Mouse (Mus musculus) cerebellum, adult 9-11 months (tissue): ENCODE results near the gene Gna14.

Experiments used
- DNase-seq: peaks from one replicate; pipeline ENCODE4 v3.0.0; 2022

Gene Gna14

DNA sequence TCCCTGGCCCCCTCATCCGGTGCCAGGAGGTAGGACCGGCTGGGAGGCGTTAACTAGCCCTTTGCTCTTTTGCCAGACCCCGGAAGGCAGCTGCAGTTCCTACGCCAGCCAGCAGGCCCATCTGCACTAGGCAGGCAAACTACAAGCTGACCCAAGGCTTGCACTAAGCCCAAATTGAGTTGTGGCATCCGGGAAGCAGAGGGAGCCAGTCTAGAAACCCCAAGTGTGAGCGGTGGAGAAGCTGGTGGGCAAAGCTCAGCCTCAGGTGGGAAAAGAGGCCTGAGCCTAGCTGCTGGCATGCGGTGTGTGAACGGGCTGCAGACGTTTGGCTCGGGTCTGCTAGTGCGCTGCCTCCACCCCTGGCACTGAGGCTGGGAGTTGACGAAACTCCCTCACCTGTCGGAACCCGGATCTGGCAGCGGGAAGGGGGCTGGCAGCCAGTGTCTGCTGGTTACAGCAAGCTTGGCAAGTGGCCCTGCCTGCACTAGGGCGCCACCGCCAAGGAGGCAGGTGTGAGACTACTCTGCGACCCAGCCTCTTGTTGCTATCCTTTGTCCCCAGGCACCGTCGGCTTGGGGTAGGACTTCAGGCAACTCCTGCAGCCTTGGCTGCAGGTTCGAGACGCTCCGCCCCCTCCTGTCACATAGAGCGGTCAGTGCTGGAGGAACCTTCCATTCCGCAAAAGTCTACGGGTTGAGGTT, at the start of gene Gna14:
Gene Gna14, plus strand, starts transcription at position 232 of the 701 bp plus-strand sequence.
- DNase-seq, result peak; percentile 32

DNA sequence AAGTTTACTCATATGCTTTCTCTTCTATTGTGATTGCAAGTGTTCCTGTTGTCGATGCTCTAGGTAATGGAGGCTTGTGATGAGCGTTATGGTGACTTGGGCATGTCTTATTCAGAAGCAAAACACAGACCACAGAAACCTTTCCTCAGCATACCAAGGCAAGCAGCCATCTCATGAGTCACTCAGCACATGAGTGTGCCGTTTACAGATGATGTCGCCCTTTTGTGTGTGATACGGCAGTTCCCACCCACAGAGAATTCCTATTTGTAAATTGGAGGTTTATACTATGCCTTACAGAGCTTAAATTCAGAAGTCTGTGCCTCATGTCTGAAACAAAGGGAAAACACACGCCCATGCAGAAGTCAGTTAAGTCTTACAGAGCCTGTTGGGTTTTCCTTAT, 49.0 kb upstream of the Gna14 start:
- DNase-seq, result no peak

DNA sequence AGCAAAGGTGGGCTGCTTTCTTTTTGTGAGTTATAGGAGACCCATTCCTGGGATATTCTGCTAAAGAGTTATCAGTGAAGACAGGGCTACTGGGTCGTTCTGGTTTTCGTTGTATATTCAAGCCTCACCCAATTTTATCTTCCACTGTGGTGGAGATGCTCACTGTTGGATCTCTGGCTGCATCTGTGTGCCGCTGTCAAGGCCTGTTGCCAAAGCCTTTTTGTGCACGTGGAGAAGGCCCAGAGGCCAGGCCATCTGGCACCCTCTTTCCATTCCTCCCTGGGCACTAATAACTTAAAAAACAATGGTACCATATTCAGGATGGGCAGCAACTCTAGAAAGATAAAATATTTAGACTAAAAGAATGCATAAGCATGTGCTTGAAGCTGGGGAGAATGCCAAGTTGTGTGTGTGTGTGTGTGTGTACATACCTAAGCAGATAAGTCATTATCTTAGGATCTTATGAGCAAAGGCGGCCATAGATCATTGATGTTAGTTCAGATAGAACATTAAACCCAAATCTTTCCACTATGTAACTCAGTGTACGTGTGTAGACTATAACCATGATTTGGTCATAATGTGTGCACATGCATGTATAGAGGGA, 45.3 kb upstream of the Gna14 start:
- no peak for DNase-seq

DNA sequence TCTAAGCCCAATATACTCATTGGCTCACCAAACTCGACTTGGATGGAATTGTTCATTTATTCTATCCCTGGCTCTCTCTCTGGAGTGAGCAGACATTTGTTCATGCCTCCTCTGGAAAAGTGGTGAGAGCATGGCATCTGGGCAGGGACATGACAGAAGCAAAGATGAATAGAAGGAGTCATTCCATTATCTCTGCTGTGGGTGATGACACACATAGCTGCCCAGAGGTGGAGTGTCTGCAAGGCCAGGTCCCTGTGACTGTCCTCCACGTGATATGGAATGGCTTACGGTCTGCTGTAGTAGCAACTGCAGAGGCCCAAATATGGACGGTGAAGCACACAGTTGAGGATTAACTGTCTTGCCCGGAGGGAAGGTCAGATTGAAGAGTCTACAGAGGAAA, 41.2 kb upstream of the Gna14 start:
- no peak for DNase-seq

DNA sequence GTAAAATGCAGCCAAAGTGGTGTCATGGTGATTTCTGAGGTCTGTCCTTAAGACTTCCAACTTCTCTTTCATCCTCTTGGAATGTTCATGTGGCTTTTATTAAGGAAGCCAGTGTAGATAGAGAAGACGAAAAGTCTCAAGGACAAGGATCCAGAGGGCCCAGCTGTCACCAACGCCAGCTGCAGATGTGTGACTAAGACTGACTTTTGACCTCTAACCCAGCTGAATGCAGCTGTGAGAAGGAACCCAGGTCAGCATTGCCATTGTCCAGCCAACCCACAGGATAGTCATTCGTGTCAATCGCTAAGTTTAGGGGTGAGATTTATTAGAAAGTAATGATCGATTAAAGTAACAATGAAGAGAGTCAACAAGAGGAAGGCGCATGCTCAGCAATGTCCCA, 32.5 kb upstream of the Gna14 start:
- DNase-seq, result no peak

DNA sequence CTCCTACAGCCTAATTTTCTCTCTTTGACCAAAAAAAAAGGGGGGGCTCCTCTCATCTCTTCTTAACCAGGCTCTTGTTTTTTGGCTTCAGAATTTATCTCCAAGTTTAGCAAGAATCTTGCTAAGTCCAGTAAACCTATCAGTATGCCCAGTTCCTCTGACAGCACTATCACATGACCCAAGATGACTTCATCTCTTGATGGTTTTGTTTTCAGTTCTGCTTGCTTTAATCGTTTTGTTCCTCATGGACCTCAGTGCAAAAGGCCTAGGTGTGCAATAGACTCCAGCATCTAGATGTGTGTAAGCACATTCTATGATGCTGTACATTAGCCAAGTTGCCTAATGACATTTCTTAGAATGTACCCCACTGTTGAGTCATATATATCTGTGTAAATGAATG, 27.8 kb upstream of the Gna14 start:
- no peak for DNase-seq

DNA sequence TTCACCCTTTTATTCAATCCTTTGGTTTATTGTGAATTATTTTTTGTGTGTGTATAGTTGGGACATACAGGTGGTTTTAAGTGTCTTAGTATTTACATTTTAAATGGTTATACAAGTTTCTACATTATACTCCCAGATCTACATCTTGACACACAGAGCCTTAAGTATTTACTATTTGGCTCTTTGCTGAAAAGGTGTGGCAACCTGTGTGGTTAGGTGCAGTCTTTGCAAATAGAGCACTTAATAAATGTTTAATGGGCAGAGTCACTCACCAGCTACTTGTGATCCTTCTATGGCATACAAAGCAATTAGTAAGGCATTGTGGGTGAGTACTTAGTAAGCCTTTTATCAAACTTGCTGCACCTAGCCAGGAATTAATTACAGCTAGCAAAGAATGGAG, 24.3 kb upstream of the Gna14 start:
- no peak for DNase-seq

DNA sequence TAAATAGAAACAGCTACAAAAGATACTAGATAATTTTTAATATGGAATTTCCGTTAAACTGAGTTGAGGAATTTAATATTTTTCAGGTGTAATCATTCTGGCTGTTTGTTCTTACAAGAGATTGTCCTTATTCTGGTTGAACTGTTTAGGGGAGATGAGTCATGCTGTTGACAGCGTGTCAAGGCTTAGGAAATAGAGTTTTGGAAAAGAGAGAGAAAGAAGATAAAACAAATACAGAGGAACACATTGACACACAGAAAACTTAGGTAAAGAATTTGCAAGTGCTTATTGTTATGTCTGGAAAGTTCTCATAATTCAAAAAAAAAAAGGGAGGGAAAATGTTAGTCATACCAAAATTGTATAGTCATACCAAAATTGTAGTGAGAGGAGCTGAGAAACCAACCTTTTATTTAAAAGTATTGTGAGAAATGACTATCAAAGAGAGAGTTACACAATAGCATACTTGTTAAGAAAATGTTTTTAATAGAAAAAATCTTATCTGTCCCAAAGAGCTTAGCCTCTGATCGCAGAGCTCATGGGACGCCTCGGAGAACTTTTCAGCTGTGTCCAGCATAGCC, 17.4 kb upstream of the Gna14 start:
- DNase-seq, result no peak

DNA sequence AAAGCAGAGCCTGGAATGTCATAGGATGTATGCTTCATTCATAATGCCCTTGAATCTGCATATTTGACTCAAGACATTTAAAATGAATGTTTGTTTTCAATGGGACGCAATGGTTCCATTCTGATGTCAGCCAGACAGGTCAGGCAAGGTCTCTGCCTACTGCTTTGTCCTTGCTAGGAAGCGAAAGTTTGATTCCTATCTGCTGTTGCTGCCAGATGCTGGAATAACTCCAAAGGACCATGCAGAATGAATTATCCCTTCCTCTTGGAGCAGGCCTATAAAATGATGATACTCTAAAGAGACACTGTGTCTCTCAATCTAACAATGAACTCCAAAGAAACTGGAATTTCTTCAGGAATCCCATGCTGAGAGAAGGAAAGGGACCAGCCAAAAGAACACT, 10.0 kb upstream of the Gna14 start:
- DNase-seq, result no peak

DNA sequence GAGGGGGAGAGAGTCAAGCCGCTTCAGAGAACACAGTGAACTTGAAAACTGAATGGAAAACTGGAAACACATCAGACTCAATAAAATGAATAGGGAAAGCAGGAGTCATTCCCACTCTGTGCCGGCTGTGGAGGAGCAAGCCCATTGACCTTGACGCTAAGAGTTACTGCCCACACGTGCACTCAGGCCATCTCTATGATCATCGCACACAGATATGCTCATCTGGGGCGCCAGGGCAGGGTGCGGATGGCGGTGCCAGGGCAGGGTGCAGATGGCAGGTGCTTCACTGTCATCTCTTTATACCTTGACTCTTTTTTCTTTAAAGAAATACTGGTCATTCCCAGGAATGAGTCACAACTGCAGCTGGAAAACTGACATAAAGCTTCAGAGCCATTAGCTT, 4.2 kb upstream of the Gna14 start:
- no peak for DNase-seq

DNA sequence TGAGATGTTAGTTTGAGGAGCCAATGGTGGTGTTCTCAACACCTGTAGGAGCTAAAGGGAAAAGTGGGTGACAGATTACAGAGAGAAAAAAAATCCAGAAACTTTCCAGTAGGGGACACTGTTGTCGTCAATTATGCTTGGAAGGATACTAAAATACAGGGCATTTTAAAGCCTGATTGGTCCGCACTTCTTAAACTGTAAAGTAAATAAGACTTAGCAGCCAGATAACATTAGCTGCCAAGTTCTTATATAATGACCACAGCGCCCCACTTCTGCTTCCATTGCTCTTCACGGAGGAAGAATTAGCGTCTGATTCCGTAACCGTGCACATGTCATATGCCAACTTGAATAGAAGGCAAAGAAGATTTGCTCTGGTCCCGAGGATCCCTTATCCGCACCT, 683 bp upstream of the Gna14 start:
- DNase-seq, result no peak

DNA sequence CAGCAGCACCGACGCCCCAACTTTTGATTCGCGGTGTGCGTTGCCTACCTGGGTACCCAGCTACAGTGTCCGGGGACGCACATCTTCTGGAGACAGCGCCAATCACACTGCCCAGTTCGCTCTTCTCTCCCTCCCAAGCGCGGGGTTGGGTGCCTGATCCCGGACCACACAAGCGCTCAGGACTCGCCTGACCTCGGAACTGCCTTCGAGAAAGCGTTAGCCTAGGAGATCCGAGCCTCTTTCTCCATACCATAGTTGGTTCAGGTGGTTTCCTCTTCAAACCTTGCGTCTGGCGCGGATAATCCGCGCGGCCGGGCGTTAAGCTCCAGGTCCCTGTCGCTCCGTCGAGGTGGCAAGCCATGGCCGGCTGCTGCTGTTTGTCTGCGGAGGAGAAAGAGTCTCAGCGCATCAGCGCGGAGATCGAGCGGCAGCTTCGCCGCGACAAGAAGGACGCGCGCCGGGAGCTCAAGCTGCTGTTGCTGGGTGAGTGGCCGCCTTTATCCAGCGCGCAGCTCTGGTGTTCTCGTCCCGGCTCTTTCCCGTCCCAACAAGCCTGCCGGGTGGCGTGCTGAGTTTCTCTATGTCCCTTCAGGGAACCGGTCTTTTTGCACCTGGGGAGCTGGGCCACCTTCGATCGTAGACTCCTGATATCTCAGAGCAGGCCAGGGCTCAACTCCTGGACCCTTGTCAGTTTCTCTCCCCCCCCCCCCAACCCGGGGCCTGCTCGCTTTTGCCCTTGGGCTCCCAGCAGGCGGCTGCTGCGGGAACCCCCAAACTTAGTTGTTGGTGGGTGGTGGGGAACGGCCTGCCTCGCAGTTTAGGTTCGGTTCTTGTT, 990 bp downstream of the Gna14 start:
- no peak for DNase-seq

DNA sequence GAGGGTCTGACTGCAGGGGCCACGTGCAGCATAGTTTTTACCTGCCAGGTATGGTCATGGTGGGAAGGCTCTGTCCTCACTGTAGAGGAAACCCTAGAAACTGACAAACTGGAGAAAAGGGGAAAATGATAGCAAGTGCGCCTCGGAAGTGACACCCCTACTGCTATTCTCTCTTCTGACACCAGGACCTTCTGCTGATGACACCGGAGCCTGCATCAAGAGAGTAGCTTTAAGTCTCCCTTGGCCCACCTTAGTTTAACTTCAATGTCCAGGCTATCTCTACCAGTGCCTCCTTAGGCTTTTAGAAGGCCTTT, 1.6 kb downstream of the Gna14 start:
- DNase-seq, result no peak

DNA sequence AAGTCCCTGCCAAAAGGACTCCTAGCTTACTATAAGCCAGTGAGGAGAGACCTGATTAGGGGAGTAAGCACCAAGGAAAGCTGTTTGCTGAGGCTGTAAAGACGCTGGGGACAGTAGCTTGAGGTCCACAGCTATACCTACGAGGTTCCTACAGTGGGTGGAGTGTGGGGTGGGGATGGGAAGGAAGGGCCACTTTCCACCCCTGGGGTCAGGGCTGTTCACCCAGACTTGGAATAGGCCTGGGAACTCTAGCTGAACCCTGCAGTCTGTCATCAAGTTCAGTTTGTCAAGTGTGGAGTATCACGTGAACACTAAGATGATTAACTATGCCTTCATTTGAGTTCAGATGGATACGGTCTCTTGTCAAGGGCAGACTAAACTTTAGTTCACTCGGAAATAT, 2.3 kb downstream of the Gna14 start:
- no peak for DNase-seq

DNA sequence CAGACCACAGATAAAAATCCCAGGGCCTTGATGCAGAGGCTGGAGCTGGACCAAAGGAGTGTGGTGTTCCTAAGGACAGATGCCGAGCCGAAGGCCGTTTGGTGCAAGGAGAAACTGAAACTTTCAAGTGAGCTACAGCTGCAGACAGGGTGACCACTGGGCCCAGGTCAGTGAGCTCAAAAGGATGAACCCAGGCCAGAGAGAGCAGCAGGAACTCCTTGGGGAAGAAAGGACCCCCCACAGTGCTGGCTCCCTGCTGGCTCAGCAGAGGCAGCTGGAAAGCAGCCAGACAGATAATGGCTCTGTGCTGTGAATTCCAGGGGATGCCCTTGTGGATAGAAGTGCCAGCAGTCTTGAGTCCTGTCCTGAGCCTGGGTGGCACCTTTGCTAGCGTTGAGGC, 3.7 kb downstream of the Gna14 start:
- DNase-seq, result no peak

DNA sequence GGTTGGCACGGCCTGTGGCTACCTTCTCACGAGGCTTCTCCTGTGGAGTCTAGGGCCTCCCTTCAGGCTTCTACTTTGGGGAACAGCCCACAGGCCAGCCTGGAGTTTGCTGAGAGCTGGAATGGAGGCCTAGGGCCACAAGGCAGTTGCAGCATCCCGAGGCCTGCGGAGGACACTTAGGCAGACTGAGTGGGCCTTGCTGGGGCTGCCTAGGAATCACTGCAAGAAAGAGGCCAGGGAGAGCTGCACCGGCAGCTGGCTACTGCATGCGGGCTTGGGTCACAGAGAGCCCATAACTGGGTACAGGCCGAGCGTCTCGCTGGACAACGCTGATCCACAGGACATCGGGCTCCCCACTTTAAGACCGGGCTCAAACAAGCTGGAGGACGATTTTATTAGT, 4.3 kb downstream of the Gna14 start:
- no peak for DNase-seq

DNA sequence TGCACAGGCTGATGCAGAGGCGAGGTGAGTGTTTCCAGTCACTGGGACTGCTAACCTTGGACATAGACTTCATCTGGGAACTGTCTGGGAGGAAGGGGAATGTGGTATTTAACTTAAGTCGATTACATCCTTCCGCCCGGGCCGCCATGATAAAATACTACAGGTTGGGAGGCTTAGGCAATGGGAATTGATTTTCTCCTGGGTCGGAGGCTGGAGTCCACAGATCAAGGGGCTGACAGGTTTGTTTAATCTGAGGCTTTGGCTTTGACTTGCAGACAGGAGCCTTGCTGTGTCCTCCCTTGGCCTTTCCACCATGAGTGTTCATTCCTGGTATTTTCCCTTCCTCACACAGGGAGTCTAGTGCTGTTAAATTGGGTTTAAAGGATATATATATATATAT, 5.8 kb downstream of the Gna14 start:
- DNase-seq, result no peak

DNA sequence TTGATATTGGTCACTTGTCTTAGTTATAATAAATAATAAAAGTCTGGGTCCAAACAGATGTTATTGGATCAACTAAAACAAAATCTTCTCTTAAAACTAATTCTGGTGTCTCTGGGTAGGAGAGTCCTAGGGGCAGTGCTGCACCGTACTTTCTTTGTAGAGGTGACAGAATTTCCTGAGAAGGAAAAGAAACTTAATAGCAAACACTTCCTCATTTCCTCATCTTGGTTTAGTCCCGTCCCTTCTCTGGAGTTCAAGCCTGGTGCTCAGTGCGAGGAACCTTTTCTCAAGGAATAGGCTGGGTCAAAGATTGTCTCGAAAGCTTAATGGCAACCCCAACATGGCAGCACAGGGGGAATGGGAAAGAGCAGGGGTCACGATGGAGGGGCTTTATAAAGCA, 7.8 kb downstream of the Gna14 start:
- DNase-seq, result no peak

DNA sequence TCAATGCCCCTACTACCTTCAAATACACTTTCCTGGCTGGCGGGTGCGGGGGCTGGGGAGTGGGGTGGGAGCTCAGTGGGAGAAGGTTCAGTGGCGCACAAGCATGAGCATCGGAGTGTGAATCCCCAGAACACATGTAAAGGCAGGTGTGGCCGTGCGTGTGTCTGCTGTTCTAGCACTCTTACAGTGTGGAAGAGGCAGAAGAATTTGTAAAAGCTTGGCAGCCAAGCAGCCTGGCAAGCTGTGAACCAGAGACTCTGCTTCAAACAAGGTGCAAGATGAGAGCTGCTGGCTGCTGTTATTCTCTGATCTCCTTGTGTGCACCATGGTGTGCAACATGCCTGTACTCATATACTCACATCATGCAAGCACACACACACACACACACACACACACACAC, 11.1 kb downstream of the Gna14 start:
- no peak for DNase-seq

DNA sequence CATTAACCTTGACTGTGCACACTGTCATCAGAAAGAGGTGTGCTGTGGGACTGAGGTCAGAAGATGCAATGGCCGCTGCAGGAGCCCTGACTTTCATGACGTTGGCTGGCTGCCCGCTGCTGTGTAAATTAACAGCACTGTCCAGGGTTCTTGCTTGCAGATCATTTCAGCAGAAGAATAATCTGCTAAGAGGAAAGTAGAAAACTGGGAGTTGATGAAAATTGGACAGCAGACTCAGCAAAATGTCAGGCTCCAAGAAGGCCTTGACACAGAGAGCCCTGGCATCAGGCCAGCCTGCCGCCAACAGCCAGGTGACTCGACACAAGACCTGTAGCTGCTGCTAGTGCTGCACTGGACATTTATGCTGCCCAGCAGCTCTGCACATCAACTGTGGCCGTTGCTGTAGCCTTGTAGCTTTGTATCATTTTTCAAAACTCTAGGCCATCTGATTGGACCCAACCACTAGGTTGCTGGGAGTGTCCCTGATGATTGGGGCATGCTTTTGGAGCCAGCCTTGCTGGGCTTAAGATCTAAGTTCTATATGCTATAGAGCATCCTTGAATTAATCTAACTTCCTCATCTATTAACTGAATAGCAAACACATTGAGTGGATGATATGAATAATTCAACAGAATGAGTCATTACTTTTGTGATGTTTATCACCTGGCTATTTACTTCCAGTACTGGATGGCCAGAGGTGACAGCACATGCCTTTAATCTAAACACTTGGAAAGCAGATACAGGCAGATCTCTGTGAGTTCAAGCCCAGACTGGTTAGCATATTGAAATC, 12.5 kb downstream of the Gna14 start:
- DNase-seq, result no peak

DNA sequence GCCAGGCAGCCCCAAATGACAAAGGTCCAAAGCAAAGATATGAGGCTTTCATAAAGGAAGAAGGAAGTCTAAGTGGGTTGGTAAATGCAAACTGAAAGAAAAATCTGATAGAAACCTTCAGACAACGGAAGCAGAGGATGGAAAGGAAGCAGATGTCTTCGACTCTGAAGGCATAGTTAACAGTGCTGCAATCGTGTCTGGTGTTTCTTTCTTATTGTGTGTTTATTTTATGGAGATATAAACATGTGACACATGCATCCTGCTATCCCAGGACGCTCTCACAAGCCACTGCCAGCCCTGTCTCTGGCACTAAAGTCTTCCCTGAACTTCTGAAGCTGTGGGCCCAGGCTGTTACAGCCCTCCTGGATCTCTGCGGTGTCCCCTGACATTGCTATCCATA, 13.2 kb downstream of the Gna14 start:
- DNase-seq, result no peak

DNA sequence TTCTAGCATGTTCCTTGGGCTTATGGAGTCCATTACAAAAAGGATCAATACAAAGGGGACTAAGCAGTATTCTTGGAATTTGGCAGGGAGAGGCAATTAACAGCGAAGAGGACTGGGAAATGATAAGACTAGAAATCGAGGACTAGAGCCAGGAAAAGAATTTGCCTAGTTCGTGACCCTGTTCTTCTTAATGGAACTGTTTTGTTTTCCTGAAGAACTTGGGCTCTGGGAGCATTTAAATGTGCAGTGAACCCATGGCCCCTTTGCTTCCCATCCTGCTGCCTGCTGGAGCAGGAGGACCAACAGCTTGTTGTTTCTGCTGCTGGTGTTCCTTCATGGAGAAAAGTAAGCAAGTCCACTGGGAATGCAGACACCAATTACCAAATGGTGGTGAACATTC, 15.3 kb downstream of the Gna14 start:
- no peak for DNase-seq

DNA sequence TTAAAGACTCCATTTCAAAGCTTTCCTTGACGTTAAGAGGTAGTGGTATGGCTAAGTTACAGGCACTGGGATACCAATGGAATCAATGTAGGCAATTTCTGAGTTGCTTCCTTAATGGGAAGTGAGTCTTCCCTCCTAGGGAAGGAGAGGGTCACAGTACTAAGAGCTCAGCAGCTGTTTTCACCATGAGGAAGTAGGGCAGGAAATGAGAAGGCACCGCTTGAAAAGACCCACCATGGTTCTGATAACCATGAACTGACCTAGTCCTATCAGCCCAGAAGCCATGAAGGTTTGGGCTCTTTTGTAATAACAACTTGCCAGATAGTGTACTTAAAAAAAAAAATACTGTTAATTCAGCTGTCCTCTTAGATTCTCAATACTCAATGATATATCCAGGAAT, 20.6 kb downstream of the Gna14 start:
- no peak for DNase-seq
